12 mouse cellular contexts compared by ENCODE assay signal in the genomic region with DNA sequence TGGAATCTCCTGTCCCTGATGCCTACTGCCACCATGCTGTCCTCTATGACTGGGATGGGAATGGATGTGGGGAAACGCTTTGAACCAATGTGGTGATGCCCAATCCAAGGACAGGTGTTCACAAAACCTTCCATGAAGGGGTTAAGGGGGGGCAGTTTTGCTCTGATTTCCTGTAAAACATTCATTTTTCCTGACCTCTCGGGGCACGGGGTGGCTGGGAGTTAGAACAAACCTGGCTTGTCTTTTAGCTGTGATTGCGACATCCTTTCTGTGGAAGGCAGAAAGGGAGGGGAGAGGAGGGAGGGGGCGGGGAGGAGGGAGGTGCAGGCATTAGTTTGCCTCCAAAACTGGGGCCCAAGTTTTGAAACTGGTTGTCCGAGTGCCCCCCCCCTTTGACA. TPM values are rescaled to one million over a fixed set of nuclear protein-coding genes. Genes with fewer than 3 reads are reported as not detected.
DNase-seq lines count a peak whose midpoint lies in the region; ATAC-seq and TF ChIP-seq lines count a peak whose summit lies in the region.
"Had no signal": no experiment of that assay in that cellular context is flagged by ENCODE, and none has a peak within 500 bp of the region (broad histone marks: within the 10 kb centered on the region; RNA-seq: fewer than 3 reads in every experiment).

No protein-coding gene starts in this region.

- no peak for TF ChIP-seq CTCF in C2C12 (IDR thresholded peaks at IDR 0.05; ENCODE audit: control insufficient read depth, insufficient read depth, insufficient read length)
- TF ChIP-seq CTCF in lung, postnatal 0 days (IDR thresholded peaks at IDR 0.05): no peak

- H3K79me3 ChIP-seq in C2C12 (ENCODE audit: low read depth): no peaks in the 10 kb centered on the region

- TF ChIP-seq EP300 in lung, postnatal 0 days (IDR thresholded peaks at IDR 0.05): no peak

- H3K79me2 ChIP-seq in C2C12 (ENCODE audit: control insufficient read depth, insufficient read depth): no peaks in the 10 kb centered on the region

- H3K9me3 ChIP-seq in heart, embryonic 11.5 days (replicated peaks; ENCODE audit: control insufficient read depth, low read length): no peaks in the 10 kb centered on the region
- no peaks in the 10 kb centered on the region for H3K9me3 ChIP-seq in lung, postnatal 0 days (ENCODE audit: low read length)
- no peaks in the 10 kb centered on the region for H3K9me3 ChIP-seq in embryonic facial prominence, embryonic 10.5 days
- H3K9me3 ChIP-seq: limb, embryonic 13.5 days had no signal

- no peaks in the 10 kb centered on the region for H3K27me3 ChIP-seq in heart, embryonic 11.5 days (ENCODE audit: control insufficient read depth, insufficient read depth, low read length)
- H3K27me3 ChIP-seq in C2C12 (ENCODE audit: control insufficient read depth, insufficient read depth, insufficient read length): peaks cover 16% of the 10 kb centered on the region
- no peaks in the 10 kb centered on the region for H3K27me3 ChIP-seq in lung, postnatal 0 days (replicated peaks; ENCODE audit: insufficient read depth, low read length)
- no peaks in the 10 kb centered on the region for H3K27me3 ChIP-seq in embryonic facial prominence, embryonic 10.5 days (replicated peaks; ENCODE audit: low read depth, poor library complexity, severe bottlenecking)

- no peak overlapping the region for H3K9ac ChIP-seq in heart, embryonic 11.5 days (ENCODE audit: low read depth, low read length)
- no peak overlapping the region for H3K9ac ChIP-seq in lung, postnatal 0 days (replicated peaks; ENCODE audit: low read depth)
- H3K9ac ChIP-seq: limb, embryonic 13.5 days had no signal

- H3K36me3 ChIP-seq in heart, embryonic 11.5 days (ENCODE audit: control insufficient read depth, insufficient read depth, low read length): peaks cover 4% of the 10 kb centered on the region
- H3K36me3 ChIP-seq in C2C12 (ENCODE audit: control insufficient read depth, insufficient read depth): no peaks in the 10 kb centered on the region
- peaks cover 1% of the 10 kb centered on the region; the same call in 1 of the 2 replicates for H3K36me3 ChIP-seq in lung, postnatal 0 days (ENCODE audit: insufficient read depth, low read length)
- H3K36me3 ChIP-seq in embryonic facial prominence, embryonic 10.5 days (replicated peaks): peaks cover 18% of the 10 kb centered on the region

- H3K27ac ChIP-seq in heart, embryonic 11.5 days (ENCODE audit: low read depth, low read length): no peak overlapping the region
- H3K27ac ChIP-seq in lung, postnatal 0 days (ENCODE audit: low read length): peak overlapping the region; percentile 32; the same call in 1 of the 2 replicates
- no peak overlapping the region for H3K27ac ChIP-seq in embryonic facial prominence, embryonic 10.5 days (replicated peaks)
- H3K27ac ChIP-seq: hindbrain, postnatal 0 days; limb, embryonic 13.5 days had no signal

- peak; percentile 61 to 64 for DNase-seq in heart, adult 18-20 months
- peak; percentile 60 for DNase-seq in kidney, postnatal 14 days
- peak; percentile 81 for DNase-seq in lung, postnatal 0 days (ENCODE audit: low spot score)
- no peak for DNase-seq in cerebellum, adult 18-20 months
- DNase-seq in embryonic facial prominence, embryonic 10.5 days (ENCODE audit: low spot score): no peak
- DNase-seq: thymus, adult 2 months had no signal

- no peak overlapping the region for H3K4me3 ChIP-seq in heart, embryonic 11.5 days (ENCODE audit: low read depth, low read length)
- H3K4me3 ChIP-seq in C2C12 (ENCODE audit: insufficient read depth, poor library complexity, severe bottlenecking): no peak overlapping the region
- H3K4me3 ChIP-seq in lung, postnatal 0 days (ENCODE audit: low read depth, low read length): no peak overlapping the region
- H3K4me3 ChIP-seq in embryonic facial prominence, embryonic 10.5 days: no peak overlapping the region
- H3K4me3 ChIP-seq: limb, embryonic 13.5 days had no signal

- H3K4me2 ChIP-seq in heart, embryonic 11.5 days: no peak overlapping the region
- no peak overlapping the region for H3K4me2 ChIP-seq in lung, postnatal 0 days (replicated peaks; ENCODE audit: low read depth, low read length)
- H3K4me2 ChIP-seq: limb, embryonic 13.5 days had no signal

- H3K4me1 ChIP-seq in heart, embryonic 11.5 days (ENCODE audit: control insufficient read depth, insufficient read depth, low read length): no peaks in the 10 kb centered on the region
- H3K4me1 ChIP-seq in lung, postnatal 0 days (ENCODE audit: insufficient read depth, low read depth, low read length): 0 out of 2 replicates have a peak, but pooled peaks cover 10% of the 10 kb centered on the region
- H3K4me1 ChIP-seq in embryonic facial prominence, embryonic 10.5 days: peaks cover 4% of the 10 kb centered on the region; the same call in 1 of the 2 replicates
- H3K4me1 ChIP-seq: limb, embryonic 13.5 days had no signal

- WGBS in heart, embryonic 11.5 days (ENCODE audit: insufficient replicate concordance): 51% methylated on average over 6 of the region's 6 CpGs
- WGBS in lung, postnatal 0 days: 18% methylated on average over 6 of the region's 6 CpGs
- WGBS in embryonic facial prominence, embryonic 10.5 days: 62% methylated on average over 6 of the region's 6 CpGs

- ATAC-seq in heart, embryonic 11.5 days (replicated peaks; ENCODE audit: insufficient number of reproducible peaks, low FRiP score, low TSS enrichment): no peak
- ATAC-seq in lung, postnatal 0 days: peak; percentile 44
- no peak for ATAC-seq in erythroblast, adult 5-6 weeks (replicated peaks; ENCODE audit: low FRiP score, poor library complexity, severe bottlenecking)
- ATAC-seq: hindbrain, postnatal 0 days had no signal

- H3ac ChIP-seq in C2C12 (ENCODE audit: control insufficient read depth, insufficient read length, low read depth): no peak overlapping the region

TF ChIP-seq in C2C12, 6 proteins besides CTCF, POLR2A, EP300 and RAD21:
- TF ChIP-seq USF1 (IDR thresholded peaks at IDR 0.05; ENCODE audit: low read depth) (no peak), MYOD1 (IDR thresholded peaks at IDR 0.05; ENCODE audit: control insufficient read depth, insufficient read length, low read depth) (no peak), CEBPB (IDR thresholded peaks at IDR 0.05; ENCODE audit: low read depth) (peak; percentile 71), MYOG (IDR thresholded peaks at IDR 0.05; ENCODE audit: control insufficient read depth, extremely low read depth, insufficient read length) (no peak)

RNA-seq across cellular contexts. Expression of gene C3, which starts 2.8 kb away (rescaled TPM):
- total RNA-seq in heart, adult 18-20 months (2021): 100 to 1,000 TPM in 1 of 2 experiments, 10 to 100 TPM in 1; 69.5 to 194 TPM
- 1.3 and 1.6 TPM in 2 replicates for polyA plus RNA-seq in heart, embryonic 11.5 days (2014; fragmentation: Nextera tagmentation; extraction: Ambion mirVana)
- 0.01 TPM for polyA plus RNA-seq in C2C12 (2012; fragmentation: generic; extraction: Trizol)
- 50.2 and 55.0 TPM in 2 replicates for polyA plus RNA-seq in lung, postnatal 0 days (2015; fragmentation: Nextera tagmentation; extraction: Ambion mirVana)
- polyA plus RNA-seq in embryonic facial prominence, embryonic 10.5 days (2016; fragmentation: Nextera tagmentation; extraction: Ambion mirVana): 0.30 and 0.32 TPM in 2 replicates
- total RNA-seq in erythroblast, adult 5-6 weeks (2015; ENCODE audit: low replicate concordance): 214 and 227 TPM in 2 replicates
- total RNA-seq in erythroblast, adult 5-6 weeks (2017; ENCODE audit: low replicate concordance): 74.9 and 158 TPM in 2 replicates

RNA-seq across cellular contexts. Expression of gene Gpr108, which starts 17.5 kb away (rescaled TPM):
- total RNA-seq in heart, adult 18-20 months (2021): 10 to 100 TPM; 24.4 to 30.0 TPM
- 24.0 and 24.7 TPM in 2 replicates for polyA plus RNA-seq in heart, embryonic 11.5 days (2014; fragmentation: Nextera tagmentation; extraction: Ambion mirVana)
- polyA plus RNA-seq in C2C12 (2012; fragmentation: generic; extraction: Trizol): 24.7 TPM
- polyA plus RNA-seq in lung, postnatal 0 days (2015; fragmentation: Nextera tagmentation; extraction: Ambion mirVana): 48.4 and 48.8 TPM in 2 replicates
- 24.9 and 25.7 TPM in 2 replicates for polyA plus RNA-seq in embryonic facial prominence, embryonic 10.5 days (2016; fragmentation: Nextera tagmentation; extraction: Ambion mirVana)
- total RNA-seq in erythroblast, adult 5-6 weeks (2015; ENCODE audit: low replicate concordance): 9.2 and 17.5 TPM in 2 replicates
- 5.2 and 6.3 TPM in 2 replicates for total RNA-seq in erythroblast, adult 5-6 weeks (2017; ENCODE audit: low replicate concordance)

RNA-seq across cellular contexts. Expression of gene Trip10, which starts 18.5 kb away (rescaled TPM):
- 100 to 1,000 TPM; 106 to 109 TPM for total RNA-seq in heart, adult 18-20 months (2021)
- polyA plus RNA-seq in heart, embryonic 11.5 days (2014; fragmentation: Nextera tagmentation; extraction: Ambion mirVana): 35.1 and 36.9 TPM in 2 replicates
- 45.7 TPM for polyA plus RNA-seq in C2C12 (2012; fragmentation: generic; extraction: Trizol)
- polyA plus RNA-seq in lung, postnatal 0 days (2015; fragmentation: Nextera tagmentation; extraction: Ambion mirVana): 46.4 and 58.9 TPM in 2 replicates
- 37.4 and 42.2 TPM in 2 replicates for polyA plus RNA-seq in embryonic facial prominence, embryonic 10.5 days (2016; fragmentation: Nextera tagmentation; extraction: Ambion mirVana)
- total RNA-seq in erythroblast, adult 5-6 weeks (2015; ENCODE audit: low replicate concordance): 0.42 and 3.1 TPM in 2 replicates
- total RNA-seq in erythroblast, adult 5-6 weeks (2017; ENCODE audit: low replicate concordance): 1.8 and 5.5 TPM in 2 replicates

RNA-seq across cellular contexts. Expression of gene Tnfsf14, which starts 36.8 kb away (rescaled TPM):
- under 1 TPM in 1 of 2 experiments, not detected in 1; 0.36 TPM for total RNA-seq in heart, adult 18-20 months (2021)
- 0.27 and 0.46 TPM in 2 replicates for polyA plus RNA-seq in heart, embryonic 11.5 days (2014; fragmentation: Nextera tagmentation; extraction: Ambion mirVana)
- not detected for polyA plus RNA-seq in C2C12 (2012; fragmentation: generic; extraction: Trizol)
- 0.50 and 0.73 TPM in 2 replicates for polyA plus RNA-seq in lung, postnatal 0 days (2015; fragmentation: Nextera tagmentation; extraction: Ambion mirVana)
- polyA plus RNA-seq in embryonic facial prominence, embryonic 10.5 days (2016; fragmentation: Nextera tagmentation; extraction: Ambion mirVana): 0.08 TPM in 1 of 2 replicates, not detected in the other
- 1.5 TPM in 1 of 2 replicates, not detected in the other for total RNA-seq in erythroblast, adult 5-6 weeks (2015; ENCODE audit: low replicate concordance)
- total RNA-seq in erythroblast, adult 5-6 weeks (2017; ENCODE audit: low replicate concordance): 1.5 and 2.0 TPM in 2 replicates
- total RNA-seq: hindbrain, postnatal 0 days; layer of hippocampus, adult 8-10 months had no signal
- polyA plus RNA-seq: hindbrain, postnatal 0 days had no signal

RNA-seq across cellular contexts. Expression of gene Vav1, which starts 48.2 kb away (rescaled TPM):
- 1 to 10 TPM; 1.6 to 3.3 TPM for total RNA-seq in heart, adult 18-20 months (2021)
- polyA plus RNA-seq in heart, embryonic 11.5 days (2014; fragmentation: Nextera tagmentation; extraction: Ambion mirVana): 1.7 and 2.2 TPM in 2 replicates
- not detected for polyA plus RNA-seq in C2C12 (2012; fragmentation: generic; extraction: Trizol)
- polyA plus RNA-seq in lung, postnatal 0 days (2015; fragmentation: Nextera tagmentation; extraction: Ambion mirVana): 4.8 and 5.4 TPM in 2 replicates
- polyA plus RNA-seq in embryonic facial prominence, embryonic 10.5 days (2016; fragmentation: Nextera tagmentation; extraction: Ambion mirVana): 1.4 and 1.6 TPM in 2 replicates
- 22.9 and 30.5 TPM in 2 replicates for total RNA-seq in erythroblast, adult 5-6 weeks (2015; ENCODE audit: low replicate concordance)
- 38.3 and 38.8 TPM in 2 replicates for total RNA-seq in erythroblast, adult 5-6 weeks (2017; ENCODE audit: low replicate concordance)

Comparison
In these comparisons a context has a peak if more than half of its experiments do, and no peak if none do; other contexts are left out.
1. DNase-seq: peak in heart, adult 18-20 months (2 of 2), kidney, postnatal 14 days (single experiment) and lung, postnatal 0 days (single experiment); none in cerebellum, adult 18-20 months (0 of 2) and embryonic facial prominence, embryonic 10.5 days (single experiment).
2. RNA of gene C3, which starts 2.8 kb away (polyA plus RNA-seq): 50.2 to 55.0 TPM in lung, postnatal 0 days; 1.3 to 1.6 TPM in heart, embryonic 11.5 days, 0.30 to 0.32 TPM in embryonic facial prominence, embryonic 10.5 days and 0.01 TPM in C2C12 (single experiment); every median in the first group is over 10 times any median in the second.